Mouse (Mus musculus) heart, postnatal 0 days (tissue): ENCODE measurements around the gene Gimap9.

ENCODE experiments used
- CTCF ChIP-seq: IDR thresholded peaks from 2 replicates; pipeline ENCODE4 v1.5.1; 2016; ENCODE audit warnings: antibody characterized with exemption, control low read depth, low read depth
- EP300 ChIP-seq: IDR thresholded peaks from 2 replicates; pipeline ENCODE4 v1.6.1; 2016; ENCODE audit warnings: antibody characterized with exemption, low read depth

DNA sequence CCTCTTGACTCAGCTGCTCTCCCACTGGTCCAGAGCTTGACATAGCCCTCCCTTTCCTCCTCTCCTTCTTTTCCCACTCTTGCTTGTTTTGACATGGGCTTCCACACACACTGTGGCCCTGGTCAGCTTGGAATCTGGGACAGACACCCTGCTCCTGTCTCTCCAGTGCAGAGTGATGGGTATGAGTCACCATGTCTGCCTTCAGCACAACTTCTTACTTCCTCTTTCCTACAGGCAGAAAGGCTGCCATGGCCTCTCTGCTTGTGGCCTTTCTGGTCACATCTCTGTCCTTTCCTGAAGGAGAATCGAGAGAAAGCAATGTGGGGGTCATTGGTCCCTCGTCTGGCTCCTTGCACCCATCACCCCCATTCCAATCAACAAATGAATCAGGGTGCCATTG lies 11.1 kb downstream of the Gimap9 start:
- TF ChIP-seq EP300 (no peak), CTCF (no peak)
